Mouse (Mus musculus) cerebellum, adult 2 months (tissue): ENCODE data around the gene Mplkip. TPM values are rescaled to one million over a fixed set of nuclear protein-coding genes. Genes with fewer than 3 reads are reported as not detected.

ENCODE experiments used
- DNase-seq, 2 experiments: peaks; one replicate each; pipeline ENCODE4 v3.0.0; 2021
- H3K27ac ChIP-seq: fragments of 200-500 bp; 2 replicates; pipeline ENCODE4 v1.5.1; 2012; ENCODE audit warnings: low read length, control low read depth, inconsistent platforms; ENCODE audit not compliant: insufficient read depth
- H3K27me3 ChIP-seq: fragments of 200-500 bp; 2 replicates; pipeline ENCODE4 v1.6.1; 2012; ENCODE audit warnings: inconsistent platforms, mild to moderate bottlenecking, low read length, moderate library complexity; ENCODE audit not compliant: control insufficient read depth, insufficient read depth
- H3K4me1 ChIP-seq: fragments of 200-500 bp; 2 replicates; pipeline ENCODE4 v1.6.1; 2011; ENCODE audit warnings: low read length; ENCODE audit not compliant: control insufficient read depth, insufficient read depth
- H3K4me3 ChIP-seq: fragments of 200-500 bp; replicated peaks from 2 replicates; pipeline ENCODE3; 2011; ENCODE audit warnings: mild to moderate bottlenecking, low read depth, low read length, control low read depth; ENCODE audit not compliant: insufficient read depth
- CTCF ChIP-seq: fragments of 200-500 bp; IDR thresholded peaks from 2 replicates; pipeline ENCODE4 v1.5.1; 2011; ENCODE audit warnings: low read depth, mild to moderate bottlenecking, control low read depth, low read length, moderate library complexity, borderline replicate concordance; ENCODE audit not compliant: insufficient read depth
- POLR2A ChIP-seq: fragments of 200-500 bp; IDR thresholded peaks from 2 replicates; pipeline ENCODE4 v1.6.1; 2011; ENCODE audit warnings: low read length, control low read depth, borderline replicate concordance; ENCODE audit not compliant: insufficient read depth
- WGBS: fragments of 180-500 bp; shearing (Covaris S2); methylation state at CpG from one replicate; pipeline ENCODE4 v1.1.7; 2018; 5-methylcytosine and 5-hydroxymethylcytosine counted together
- polyA plus RNA-seq: library from polyadenylated mRNA; depleted of rRNA; stranded (reverse); fragments of >200 nt; gene quantifications from 2 replicates; pipeline ENCODE4 v1.2.3, GENCODE M21; 2012; rRNA removed

Mplkip gene
- polyA plus RNA-seq, 1 experiment, result 7.5 TPM

DNA sequence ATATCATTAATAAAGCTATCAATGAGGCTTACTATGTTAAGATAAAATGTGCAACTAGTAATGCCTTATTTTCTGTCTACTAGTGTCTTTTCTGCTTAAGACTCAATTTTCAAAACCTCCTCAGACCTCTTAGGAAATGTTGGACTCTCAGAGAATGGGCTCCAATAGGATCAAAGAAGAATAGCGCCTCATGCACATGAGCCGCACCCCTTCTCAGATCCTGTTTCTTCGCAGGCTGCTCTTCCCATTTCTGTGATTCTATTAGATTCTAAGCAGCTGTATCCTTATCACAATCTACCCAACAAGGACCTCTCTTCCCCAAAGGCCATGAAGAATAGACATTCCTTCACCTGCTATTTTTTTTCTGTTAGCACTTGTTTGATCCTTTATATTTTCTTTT, 33.8 kb downstream of the Mplkip start:
- 95% methylated on average over 3 of the region's 3 CpGs for WGBS

More for the DNA sequence above, 33.8 kb downstream of the Mplkip start:
- TF ChIP-seq CTCF (no peak), POLR2A (no peak)
- H3K27me3 ChIP-seq, result no peaks in the 10 kb centered on the region
- no peak overlapping the region for H3K27ac ChIP-seq
- DNase-seq, result no peak
- H3K4me3 ChIP-seq, result no peak overlapping the region
- H3K4me1 ChIP-seq, result no peaks in the 10 kb centered on the region

Other genes with a start within 250 kb of the Mplkip start
- gene Sugct, start 361 bp downstream of the Mplkip start, polyA plus RNA-seq, result 4.3 and 4.7 TPM in 2 replicates
- gene Cdk13, start 109.9 kb downstream of the Mplkip start, polyA plus RNA-seq, result 31.0 and 32.4 TPM in 2 replicates
- gene Rala, start 249.0 kb downstream of the Mplkip start, polyA plus RNA-seq, result 47.5 and 51.5 TPM in 2 replicates